Mouse (Mus musculus): ENCODE measurements around the gene Kcnh3.

GRCm38 (mm10) chr15:99248972-99249371 lies 24.3 kb downstream of the Kcnh3 start:
- TF ChIP-seq POLR2A (IDR thresholded peaks at IDR 0.05; ENCODE audit: low read depth, low read length) = no peak
- no peak for TF ChIP-seq CTCF (conservative IDR thresholded peaks at IDR 0.05; ENCODE audit: insufficient read depth, insufficient read length, low read depth, low read length)

All from kidney, adult 2 months (tissue).